Mouse (Mus musculus): ENCODE measurements at regions not wholly inside any gene's neighbourhood (a gene's known extent, or its start where the extent isn't known, plus 50 kb on each side); places are given as distances from the start of the nearest gene placed in this dataset.

- no peaks in the 10 kb centered on the region for H3K4me1 ChIP-seq (ENCODE audit: insufficient read depth)
- H3K9me3 ChIP-seq (ENCODE audit: low read length) = no peaks in the 10 kb centered on the region
- TF ChIP-seq CTCF (IDR thresholded peaks at IDR 0.05; ENCODE audit: low read depth) = no peak
- no peak for TF ChIP-seq EP300 (IDR thresholded peaks at IDR 0.05; ENCODE audit: low read depth)
- no peak for DNase-seq
- H3K27ac ChIP-seq (ENCODE audit: low read depth) = no peak overlapping the region
- H3K9ac ChIP-seq (replicated peaks) = no peak overlapping the region
- H3K4me3 ChIP-seq (ENCODE audit: low read depth, low read length) = no peak overlapping the region
- no peak for ATAC-seq
- 67% methylated on average over 12 of the region's 12 CpGs for WGBS (ENCODE audit: insufficient replicate concordance)
- H3K4me2 ChIP-seq (ENCODE audit: low read depth, low read length) = no peak overlapping the region
- H3K27me3 ChIP-seq (ENCODE audit: insufficient read depth, low read length) = no peaks in the 10 kb centered on the region
- H3K36me3 ChIP-seq (replicated peaks; ENCODE audit: insufficient read depth, low read length) = no peaks in the 10 kb centered on the region
Measured at GRCm38 (mm10) chr3:56485550-56486400, 302.3 kb upstream of the Nbea start.

- no peak overlapping the region for H3K4me2 ChIP-seq (ENCODE audit: low read depth, low read length)
- H3K36me3 ChIP-seq (replicated peaks; ENCODE audit: insufficient read depth, low read length) = no peaks in the 10 kb centered on the region
- 79% methylated on average over 8 of the region's 8 CpGs for WGBS (ENCODE audit: insufficient replicate concordance)
- no peak for DNase-seq
- no peaks in the 10 kb centered on the region for H3K27me3 ChIP-seq (ENCODE audit: insufficient read depth, low read length)
- H3K9ac ChIP-seq (replicated peaks) = no peak overlapping the region
- ATAC-seq = no peak
- no peak overlapping the region for H3K27ac ChIP-seq (ENCODE audit: low read depth)
- H3K4me1 ChIP-seq (ENCODE audit: insufficient read depth) = no peaks in the 10 kb centered on the region
- TF ChIP-seq EP300 (IDR thresholded peaks at IDR 0.05; ENCODE audit: low read depth) (no peak), CTCF (IDR thresholded peaks at IDR 0.05; ENCODE audit: low read depth) (no peak)
- H3K9me3 ChIP-seq (ENCODE audit: low read length) = no peaks in the 10 kb centered on the region
- H3K4me3 ChIP-seq (ENCODE audit: low read depth, low read length) = no peak overlapping the region
Measured at GRCm38 (mm10) chr3:56484096-56484495, 300.6 kb upstream of the Nbea start.

- TF ChIP-seq EP300 (IDR thresholded peaks at IDR 0.05; ENCODE audit: low read depth) (no peak), CTCF (IDR thresholded peaks at IDR 0.05; ENCODE audit: low read depth) (no peak)
- DNase-seq (no peak), ATAC-seq (no peak)
- Histone ChIP-seq H3K27ac (ENCODE audit: low read depth) (no peak overlapping the region), H3K4me2 (ENCODE audit: low read depth, low read length) (no peak overlapping the region), H3K4me3 (ENCODE audit: low read depth, low read length) (no peak overlapping the region), H3K9ac (replicated peaks) (no peak overlapping the region), H3K9me3 (ENCODE audit: low read length) (no peaks in the 10 kb centered on the region), H3K4me1 (ENCODE audit: insufficient read depth) (no peaks in the 10 kb centered on the region), H3K27me3 (ENCODE audit: insufficient read depth, low read length) (no peaks in the 10 kb centered on the region), H3K36me3 (replicated peaks; ENCODE audit: insufficient read depth, low read length) (no peaks in the 10 kb centered on the region)
- WGBS (ENCODE audit: insufficient replicate concordance) = 70% methylated on average over 4 of the region's 4 CpGs
Measured at GRCm38 (mm10) chr3:56483370-56483769, 299.9 kb upstream of the Nbea start.

GRCm38 (mm10) chr3:56479529-56479928, 296.0 kb upstream of the Nbea start:
- no peak overlapping the region for H3K4me2 ChIP-seq (ENCODE audit: low read depth, low read length)
- no peak overlapping the region for H3K4me3 ChIP-seq (ENCODE audit: low read depth, low read length)
- H3K36me3 ChIP-seq (replicated peaks; ENCODE audit: insufficient read depth, low read length) = no peaks in the 10 kb centered on the region
- TF ChIP-seq EP300 (IDR thresholded peaks at IDR 0.05; ENCODE audit: low read depth) (no peak), CTCF (IDR thresholded peaks at IDR 0.05; ENCODE audit: low read depth) (no peak)
- DNase-seq (no peak), ATAC-seq (no peak)
- no peak overlapping the region for H3K9ac ChIP-seq (replicated peaks)
- no peaks in the 10 kb centered on the region for H3K9me3 ChIP-seq (ENCODE audit: low read length)
- 82% methylated on average over 1 of the region's 1 CpGs for whole genome bisulfite sequencing (ENCODE audit: insufficient replicate concordance)
- H3K27ac ChIP-seq (ENCODE audit: low read depth) = no peak overlapping the region
- H3K27me3 ChIP-seq (ENCODE audit: insufficient read depth, low read length) = no peaks in the 10 kb centered on the region
- H3K4me1 ChIP-seq (ENCODE audit: insufficient read depth) = no peaks in the 10 kb centered on the region

- no peak overlapping the region for H3K4me3 ChIP-seq (ENCODE audit: low read depth, low read length)
- H3K4me2 ChIP-seq (ENCODE audit: low read depth, low read length) = no peak overlapping the region
- H3K9me3 ChIP-seq (ENCODE audit: low read length) = no peaks in the 10 kb centered on the region
- no peak for ATAC-seq
- no peaks in the 10 kb centered on the region for H3K27me3 ChIP-seq (ENCODE audit: insufficient read depth, low read length)
- 68% methylated on average over 6 of the region's 6 CpGs for WGBS (ENCODE audit: insufficient replicate concordance)
- TF ChIP-seq CTCF (IDR thresholded peaks at IDR 0.05; ENCODE audit: low read depth) (no peak), EP300 (IDR thresholded peaks at IDR 0.05; ENCODE audit: low read depth) (no peak)
- no peak overlapping the region for H3K9ac ChIP-seq (replicated peaks)
- no peaks in the 10 kb centered on the region for H3K4me1 ChIP-seq (ENCODE audit: insufficient read depth)
- no peaks in the 10 kb centered on the region for H3K36me3 ChIP-seq (replicated peaks; ENCODE audit: insufficient read depth, low read length)
- no peak overlapping the region for H3K27ac ChIP-seq (ENCODE audit: low read depth)
- DNase-seq = no peak
Measured at GRCm38 (mm10) chr3:56478544-56479140, 295.1 kb upstream of the Nbea start.

GRCm38 (mm10) chr3:56475529-56476527, 292.3 kb upstream of the Nbea start:
- Histone ChIP-seq H3K9ac (replicated peaks) (no peak overlapping the region), H3K27me3 (ENCODE audit: insufficient read depth, low read length) (no peaks in the 10 kb centered on the region), H3K4me1 (ENCODE audit: insufficient read depth) (no peaks in the 10 kb centered on the region), H3K4me2 (ENCODE audit: low read depth, low read length) (no peak overlapping the region), H3K27ac (ENCODE audit: low read depth) (no peak overlapping the region), H3K4me3 (ENCODE audit: low read depth, low read length) (no peak overlapping the region), H3K36me3 (replicated peaks; ENCODE audit: insufficient read depth, low read length) (no peaks in the 10 kb centered on the region), H3K9me3 (ENCODE audit: low read length) (no peaks in the 10 kb centered on the region)
- WGBS (ENCODE audit: insufficient replicate concordance) = 61% methylated on average over 3 of the region's 3 CpGs
- DNase-seq (no peak), ATAC-seq (no peak)
- TF ChIP-seq EP300 (IDR thresholded peaks at IDR 0.05; ENCODE audit: low read depth) (no peak), CTCF (IDR thresholded peaks at IDR 0.05; ENCODE audit: low read depth) (no peak)

All from liver, postnatal 0 days (tissue).